Mouse (Mus musculus) kidney, embryonic 14.5 days (tissue): ENCODE data around the gene 3100002H09Rik. TPM values are rescaled to one million over a fixed set of nuclear protein-coding genes. Genes with fewer than 3 reads are reported as not detected.

Source experiments
- ATAC-seq: fragments of 200-750 bp; cut with Nextera tagmentation; 2 replicates; pipeline ENCODE4 v1.8.0; 2017; ENCODE audit warnings: moderate number of reproducible peaks, mild to moderate bottlenecking, moderate TSS enrichment, moderate library complexity; ENCODE audit not compliant: low FRiP score, low TSS enrichment
- H3K27ac ChIP-seq: fragments of 300-500 bp; sonication (generic); 2 replicates; pipeline ENCODE4 v1.5.1; 2014; ENCODE audit warnings: low read depth, mild to moderate bottlenecking, low read length, moderate library complexity, mixed read lengths
- H3K27me3 ChIP-seq: fragments of 300-500 bp; sonication (generic); 2 replicates; pipeline ENCODE4 v1.6.1; 2014; ENCODE audit warnings: mild to moderate bottlenecking, low read length; ENCODE audit not compliant: control insufficient read depth, insufficient read depth
- H3K36me3 ChIP-seq: fragments of 300-500 bp; sonication (generic); 2 replicates; pipeline ENCODE4 v1.6.1; 2014; ENCODE audit warnings: low read length, mixed read lengths; ENCODE audit not compliant: control insufficient read depth, insufficient read depth
- H3K4me1 ChIP-seq: fragments of 300-500 bp; sonication (generic); 2 replicates; pipeline ENCODE4 v1.6.1; 2014; ENCODE audit warnings: low read length, mixed read lengths; ENCODE audit not compliant: control insufficient read depth, insufficient read depth
- H3K4me2 ChIP-seq: fragments of 300-500 bp; sonication (generic); replicated peaks from 2 replicates; pipeline ENCODE4 v1.6.1; 2014; ENCODE audit warnings: low read depth, mild to moderate bottlenecking, low read length
- H3K4me3 ChIP-seq: fragments of 300-500 bp; sonication (generic); 2 replicates; pipeline ENCODE4 v1.5.1; 2014; ENCODE audit warnings: mild to moderate bottlenecking, low read length
- H3K9ac ChIP-seq: fragments of 300-500 bp; sonication (generic); 2 replicates; pipeline ENCODE4 v1.6.1; 2014; ENCODE audit warnings: low read depth, mild to moderate bottlenecking, low read length, moderate library complexity
- H3K9me3 ChIP-seq: fragments of 300-500 bp; sonication (generic); 2 replicates; pipeline ENCODE4 v1.6.1; 2016; ENCODE audit warnings: low read length; ENCODE audit not compliant: control insufficient read depth
- WGBS: fragments of 180-500 bp; shearing (Covaris S2); extraction: QIAGEN DNeasy Blood & Tissue Kit; methylation state at CpG from one replicate; pipeline ENCODE4 v1.1.7; 2014; 5-methylcytosine and 5-hydroxymethylcytosine counted together
- polyA plus RNA-seq: library from polyadenylated mRNA; unstranded; fragments of >200 nt; fragmentation: Nextera tagmentation; extraction: Ambion mirVana; gene quantifications from 2 replicates; pipeline ENCODE4 v1.2.1, GENCODE M21; 2014

The 3100002H09Rik gene
- polyA plus RNA-seq, 1 experiment from 2014 or later = not detected

DNA sequence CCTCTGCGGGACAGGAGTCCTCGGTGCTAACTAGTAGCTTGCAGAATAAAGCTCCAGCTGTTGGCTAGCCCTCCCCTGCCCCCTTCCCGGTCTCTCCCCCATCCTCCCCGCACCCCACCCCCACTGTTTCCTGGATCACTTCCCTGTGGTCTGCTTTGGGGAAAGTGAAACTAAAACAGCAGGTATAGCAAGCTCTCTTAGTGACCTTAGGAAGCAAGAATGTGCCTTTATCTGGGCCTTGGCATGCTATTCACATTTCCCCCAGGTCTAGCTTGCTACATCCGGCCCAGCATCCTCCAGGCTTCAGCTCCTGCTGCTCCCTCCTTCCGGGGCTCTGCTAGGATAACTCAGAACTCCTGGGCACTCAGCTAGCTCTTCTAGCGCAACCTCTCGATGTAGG is 36.0 kb upstream of the 3100002H09Rik start:
- no peaks in the 10 kb centered on the region for H3K9me3 ChIP-seq
- H3K4me3 ChIP-seq = no peak overlapping the region
- H3K36me3 ChIP-seq = no peaks in the 10 kb centered on the region
- no peak overlapping the region for H3K9ac ChIP-seq
- H3K27me3 ChIP-seq = peaks cover 23% of the 10 kb centered on the region; the same call in 1 of the 2 replicates
- 18% methylated on average over 8 of the region's 8 CpGs for WGBS
- no peak overlapping the region for H3K27ac ChIP-seq
- peaks cover 6% of the 10 kb centered on the region for H3K4me1 ChIP-seq
- no peak overlapping the region for H3K4me2 ChIP-seq
- ATAC-seq = 0 out of 2 replicates have a peak, but pooled peaks have one; percentile 20

DNA sequence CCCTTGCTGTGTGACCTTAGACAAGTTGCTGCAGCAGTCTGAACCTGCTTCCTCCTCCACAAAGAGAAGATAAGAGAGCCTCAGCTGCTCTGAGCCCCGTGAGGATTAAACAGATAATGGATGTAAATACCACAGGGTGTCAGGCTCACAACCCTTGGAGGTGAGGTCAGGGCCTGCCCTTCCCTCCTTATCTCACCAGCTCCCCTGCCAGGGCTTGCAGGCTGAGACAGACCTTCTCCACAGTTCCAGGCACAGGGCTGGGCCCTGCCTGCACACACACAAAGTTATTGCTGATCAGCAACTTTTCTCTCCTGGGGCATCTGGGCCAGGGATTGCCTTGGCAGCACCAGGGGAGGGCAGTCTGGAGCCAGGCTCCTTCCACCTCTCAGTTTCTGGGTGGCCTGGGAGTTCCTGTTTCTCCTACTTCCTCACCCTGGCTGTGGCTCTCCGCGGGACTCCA is 34.4 kb upstream of the 3100002H09Rik start:
- peaks cover 6% of the 10 kb centered on the region for H3K4me1 ChIP-seq
- 22% methylated on average over 3 of the region's 3 CpGs for WGBS
- H3K9ac ChIP-seq = no peak overlapping the region
- H3K4me3 ChIP-seq = no peak overlapping the region
- H3K9me3 ChIP-seq = no peaks in the 10 kb centered on the region
- peaks cover 24% of the 10 kb centered on the region for H3K27me3 ChIP-seq
- ATAC-seq = no peak
- no peaks in the 10 kb centered on the region for H3K36me3 ChIP-seq
- no peak overlapping the region for H3K4me2 ChIP-seq
- no peak overlapping the region for H3K27ac ChIP-seq

DNA sequence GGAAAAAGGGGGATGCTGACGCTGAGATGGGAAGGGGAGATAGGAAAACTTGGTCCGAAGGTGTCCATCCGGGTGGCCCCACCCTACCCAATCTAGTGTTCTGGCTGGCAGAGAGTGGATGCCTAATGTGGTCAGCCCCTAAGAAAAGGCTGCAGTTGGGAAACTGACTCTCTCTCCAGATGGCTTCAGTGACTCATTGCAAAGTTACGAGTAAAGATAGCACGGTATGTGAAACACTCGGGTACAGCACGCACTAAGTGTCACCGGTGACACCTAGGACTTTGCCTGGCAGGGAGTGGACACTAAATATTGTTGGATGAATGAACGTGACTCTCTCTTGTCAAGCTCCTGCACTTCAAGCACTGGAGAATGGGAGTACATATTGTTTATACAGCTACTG is 33.3 kb upstream of the 3100002H09Rik start:
- Histone ChIP-seq H3K9me3 (no peaks in the 10 kb centered on the region), H3K9ac (no peak overlapping the region), H3K36me3 (no peaks in the 10 kb centered on the region), H3K4me2 (no peak overlapping the region), H3K4me3 (no peak overlapping the region), H3K27ac (no peak overlapping the region), H3K27me3 (peaks cover 24% of the 10 kb centered on the region), H3K4me1 (peaks cover 6% of the 10 kb centered on the region)
- ATAC-seq = no peak
- WGBS = 91% methylated on average over 9 of the region's 9 CpGs

DNA sequence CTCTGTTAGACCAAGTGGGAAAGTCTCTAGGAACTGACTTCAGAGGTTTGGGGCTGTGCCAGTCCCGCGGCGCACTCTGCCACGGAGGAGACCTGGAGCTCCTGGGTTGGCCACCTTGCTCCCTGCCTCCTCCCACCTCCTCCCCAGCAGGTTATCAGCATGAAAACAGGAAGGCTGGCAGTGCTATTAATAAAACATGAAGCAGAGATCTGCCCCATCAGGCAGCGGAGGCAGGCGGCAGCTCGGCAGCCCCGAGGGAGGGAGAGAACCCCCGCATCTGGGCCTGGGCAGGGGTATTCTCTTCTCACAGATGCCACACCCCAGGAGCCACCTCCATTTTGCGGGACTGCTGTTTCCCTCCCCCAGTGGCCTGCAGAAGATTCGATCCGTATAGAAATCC is 29.1 kb upstream of the 3100002H09Rik start:
- Histone ChIP-seq H3K36me3 (no peaks in the 10 kb centered on the region), H3K9ac (no peak overlapping the region), H3K4me2 (no peak overlapping the region), H3K4me1 (no peaks in the 10 kb centered on the region), H3K9me3 (no peaks in the 10 kb centered on the region), H3K27ac (no peak overlapping the region), H3K27me3 (peaks cover 23% of the 10 kb centered on the region), H3K4me3 (no peak overlapping the region)
- 24% methylated on average over 12 of the region's 12 CpGs for WGBS
- ATAC-seq = no peak

DNA sequence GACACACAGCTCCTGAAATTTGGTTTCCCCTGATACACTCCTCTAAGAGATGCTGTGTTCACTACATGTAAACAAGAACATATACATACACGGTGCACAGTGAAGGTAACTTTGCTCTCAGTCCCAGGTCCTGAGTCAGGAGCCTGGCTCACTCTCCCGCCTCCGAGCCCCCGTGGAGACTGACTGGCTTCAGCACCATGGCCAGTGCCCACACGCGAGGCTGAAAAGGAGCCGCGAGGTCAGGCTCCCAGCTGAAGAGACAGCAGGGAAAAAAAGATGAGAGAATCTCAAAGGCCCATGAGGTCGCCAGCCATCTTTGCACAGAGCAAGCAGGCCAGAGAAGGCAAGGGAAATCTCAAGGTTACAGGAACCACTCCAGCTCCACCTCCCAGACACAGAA is 22.7 kb upstream of the 3100002H09Rik start:
- 5% methylated on average over 9 of the region's 9 CpGs for WGBS
- H3K27ac ChIP-seq = no peak overlapping the region
- H3K27me3 ChIP-seq = no peaks in the 10 kb centered on the region; the same call in none of the 2 replicates
- no peaks in the 10 kb centered on the region for H3K4me1 ChIP-seq
- H3K9me3 ChIP-seq = no peaks in the 10 kb centered on the region
- no peaks in the 10 kb centered on the region for H3K36me3 ChIP-seq
- H3K4me2 ChIP-seq = no peak overlapping the region
- no peak overlapping the region for H3K9ac ChIP-seq
- H3K4me3 ChIP-seq = no peak overlapping the region
- ATAC-seq = no peak

DNA sequence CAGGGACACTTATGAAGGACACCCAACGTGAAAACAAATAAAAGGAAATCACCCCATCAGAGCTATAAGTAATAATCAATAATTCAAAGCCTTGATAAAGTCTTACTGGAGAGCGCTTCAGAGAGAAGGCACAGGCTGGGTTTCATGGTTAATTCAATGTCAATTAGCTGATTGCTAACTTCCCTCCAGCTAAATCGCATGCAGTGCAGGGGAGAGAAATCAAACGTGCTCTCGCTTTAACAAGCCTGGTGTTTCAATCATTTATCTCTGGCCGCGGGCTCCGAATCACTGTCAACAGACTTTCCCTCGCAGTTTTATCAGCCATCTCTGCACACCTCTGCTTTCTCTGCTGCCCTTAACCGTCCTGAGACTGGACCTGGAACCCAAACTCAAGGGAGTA is 22.3 kb upstream of the 3100002H09Rik start:
- Histone ChIP-seq H3K27ac (no peak overlapping the region), H3K36me3 (no peaks in the 10 kb centered on the region), H3K9me3 (no peaks in the 10 kb centered on the region), H3K27me3 (no peaks in the 10 kb centered on the region; the same call in none of the 2 replicates), H3K4me3 (no peak overlapping the region), H3K9ac (no peak overlapping the region), H3K4me1 (no peaks in the 10 kb centered on the region), H3K4me2 (no peak overlapping the region)
- 75% methylated on average over 10 of the region's 10 CpGs for WGBS
- ATAC-seq = no peak

DNA sequence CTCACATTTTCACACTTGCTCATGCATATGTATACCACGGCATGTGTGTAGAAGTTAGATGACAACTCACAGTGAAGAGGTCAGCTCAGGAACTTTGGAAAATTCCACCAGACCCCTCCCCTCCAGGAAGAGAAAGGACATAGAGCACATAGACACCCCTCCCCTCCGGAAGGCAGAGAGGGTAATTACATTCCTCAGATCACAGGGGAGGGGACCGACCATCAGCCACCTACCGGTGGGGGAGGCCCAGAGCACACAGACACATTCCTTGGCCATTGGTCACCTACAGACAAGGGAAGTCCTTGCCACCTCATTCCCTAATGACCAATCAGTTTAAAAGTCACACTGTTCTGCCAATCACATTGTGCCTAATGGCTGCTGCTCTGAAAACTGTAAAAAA is 20.9 kb upstream of the 3100002H09Rik start:
- Histone ChIP-seq H3K27ac (no peak overlapping the region), H3K27me3 (no peaks in the 10 kb centered on the region; the same call in 1 of the 2 replicates), H3K4me3 (no peak overlapping the region), H3K9me3 (no peaks in the 10 kb centered on the region), H3K9ac (no peak overlapping the region), H3K4me1 (no peaks in the 10 kb centered on the region), H3K36me3 (no peaks in the 10 kb centered on the region), H3K4me2 (no peak overlapping the region)
- ATAC-seq = no peak
- whole genome bisulfite sequencing = 29% methylated on average over 4 of the region's 4 CpGs

DNA sequence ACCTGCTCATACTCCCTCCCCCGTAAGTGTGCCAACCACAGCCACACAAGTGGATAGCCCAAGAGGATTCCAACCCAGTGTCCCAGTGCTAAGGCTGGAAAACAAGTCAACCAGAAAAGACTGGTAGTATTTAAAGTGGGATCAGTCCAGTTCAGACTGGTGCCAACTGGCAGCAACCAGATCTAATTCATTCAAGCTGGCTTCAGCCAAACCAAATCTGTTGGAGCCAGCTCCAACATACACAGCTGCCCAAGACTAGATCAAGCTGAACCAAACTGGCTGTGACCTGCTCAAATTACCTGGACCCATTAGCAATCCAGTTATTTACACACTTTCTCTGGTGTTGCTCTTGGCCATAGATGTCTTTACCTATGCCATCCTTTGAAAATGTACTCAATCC is 16.2 kb upstream of the 3100002H09Rik start:
- no peaks in the 10 kb centered on the region for H3K27me3 ChIP-seq

DNA sequence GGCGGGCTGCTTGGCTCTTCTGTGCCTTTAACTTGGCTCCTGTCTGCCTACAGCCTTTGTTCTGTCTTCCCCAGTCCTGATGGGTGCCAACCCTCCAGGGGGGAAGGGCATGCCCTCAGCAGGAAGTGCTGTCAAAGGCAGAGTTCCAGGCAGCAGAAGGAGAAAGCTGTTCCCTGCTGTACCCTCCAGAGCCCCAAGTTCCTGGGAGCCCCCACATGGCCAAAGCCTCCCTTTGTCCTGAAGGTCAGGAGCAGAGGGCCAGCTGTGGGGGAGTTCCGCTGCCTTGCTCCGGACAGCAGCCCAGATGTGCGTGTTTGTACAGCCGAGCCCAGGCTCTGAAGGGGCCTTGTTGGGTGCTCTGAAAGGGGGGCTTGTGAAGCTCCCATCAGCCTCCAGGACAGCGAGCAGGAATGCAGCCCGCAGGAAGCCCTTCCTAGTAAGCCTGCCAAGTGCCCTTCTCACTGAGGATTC is 13.5 kb upstream of the 3100002H09Rik start:
- Histone ChIP-seq H3K4me2 (no peak overlapping the region), H3K4me3 (no peak overlapping the region), H3K9me3 (no peaks in the 10 kb centered on the region), H3K9ac (no peak overlapping the region), H3K36me3 (no peaks in the 10 kb centered on the region), H3K27ac (no peak overlapping the region), H3K27me3 (no peaks in the 10 kb centered on the region), H3K4me1 (peaks cover 9% of the 10 kb centered on the region)
- no peak for ATAC-seq
- 14% methylated on average over 7 of the region's 7 CpGs for WGBS

More for the DNA sequence above, 16.2 kb upstream of the 3100002H09Rik start:
- H3K4me3 ChIP-seq = no peak overlapping the region
- H3K4me1 ChIP-seq = peaks cover 9% of the 10 kb centered on the region
- H3K27ac ChIP-seq = no peak overlapping the region
- 73% methylated on average over 1 of the region's 1 CpGs for WGBS
- ATAC-seq = no peak
- no peaks in the 10 kb centered on the region for H3K36me3 ChIP-seq
- no peaks in the 10 kb centered on the region for H3K9me3 ChIP-seq
- no peak overlapping the region for H3K4me2 ChIP-seq
- H3K9ac ChIP-seq = no peak overlapping the region
